Mouse (Mus musculus) limb, embryonic 14.5 days (tissue): ENCODE data around the gene Pcsk4. TPM values are rescaled to one million over a fixed set of nuclear protein-coding genes. Genes with fewer than 3 reads are reported as not detected.

Experiments
- ATAC-seq: fragments of 200-750 bp; cut with Nextera tagmentation; 2 replicates; pipeline ENCODE4 v1.8.0; 2017; ENCODE audit warnings: low read depth, moderate number of reproducible peaks, moderate TSS enrichment; ENCODE audit not compliant: low FRiP score
- DNase-seq: peaks from one replicate; pipeline ENCODE4 v3.0.0-alpha.2; 2015; ENCODE audit warnings: low spot score
- H3K27ac ChIP-seq: fragments of 300-500 bp; sonication (generic); replicated peaks from 2 replicates; pipeline ENCODE4 v1.5.1; 2014; ENCODE audit warnings: low read depth, mild to moderate bottlenecking, low read length, moderate library complexity, mixed read lengths
- H3K27me3 ChIP-seq: fragments of 300-500 bp; sonication (generic); 2 replicates; pipeline ENCODE4 v1.6.1; 2014; ENCODE audit warnings: low read length, mixed read lengths; ENCODE audit not compliant: control insufficient read depth, insufficient read depth
- H3K36me3 ChIP-seq: fragments of 300-500 bp; sonication (generic); 2 replicates; pipeline ENCODE4 v1.6.1; 2014; ENCODE audit warnings: mild to moderate bottlenecking, low read length, moderate library complexity, mixed read lengths; ENCODE audit not compliant: control insufficient read depth, insufficient read depth
- H3K4me1 ChIP-seq: fragments of 300-500 bp; sonication (generic); 2 replicates; pipeline ENCODE4 v1.6.1; 2014; ENCODE audit warnings: antibody characterized with exemption, low read length, mixed read lengths; ENCODE audit not compliant: control insufficient read depth, insufficient read depth
- H3K4me2 ChIP-seq: fragments of 300-500 bp; sonication (generic); replicated peaks from 2 replicates; pipeline ENCODE4 v1.6.1; 2014; ENCODE audit warnings: low read depth, mild to moderate bottlenecking, low read length, moderate library complexity; ENCODE audit not compliant: severe bottlenecking
- H3K4me3 ChIP-seq: fragments of 300-500 bp; sonication (generic); replicated peaks from 2 replicates; pipeline ENCODE4 v1.5.1; 2014; ENCODE audit warnings: low read length
- H3K9ac ChIP-seq: fragments of 300-500 bp; sonication (generic); 2 replicates; pipeline ENCODE4 v1.6.1; 2014; ENCODE audit warnings: mild to moderate bottlenecking, low read depth, low read length, moderate library complexity; ENCODE audit not compliant: severe bottlenecking
- H3K9me3 ChIP-seq: fragments of 300-500 bp; sonication (generic); 2 replicates; pipeline ENCODE4 v1.6.1; 2016; ENCODE audit warnings: low read length; ENCODE audit not compliant: control insufficient read depth
- POLR2A ChIP-seq: fragments of 200-500 bp; IDR thresholded peaks from 2 replicates; pipeline ENCODE4 v1.8.0; 2012; ENCODE audit warnings: inconsistent platforms, mild to moderate bottlenecking, moderate library complexity, borderline replicate concordance; ENCODE audit not compliant: insufficient read depth, insufficient read length; ENCODE audit errors: extremely low read depth
- WGBS: fragments of 180-500 bp; shearing (Covaris S2); extraction: QIAGEN DNeasy Blood & Tissue Kit; methylation state at CpG from one replicate; pipeline ENCODE4 v1.1.7; 2014; 5-methylcytosine and 5-hydroxymethylcytosine counted together
- polyA plus RNA-seq, 2 experiments: library from polyadenylated mRNA; depleted of rRNA in 1 of 2; stranded (reverse) in 1 of 2; unstranded in 1 of 2; fragments of >200 nt; fragmentation: Nextera tagmentation in 1 of 2; extraction: Ambion mirVana in 1 of 2; gene quantifications; 2 replicates each; pipeline versions ENCODE4 v1.2.1 to v1.2.3; 2012 to 2014

The Pcsk4 gene
- polyA plus RNA-seq (2012; rRNA removed) = 7.8 and 10.7 TPM in 2 replicates
- polyA plus RNA-seq (2014; fragmentation: Nextera tagmentation; extraction: Ambion mirVana) = 4.2 and 5.9 TPM in 2 replicates

GRCm38 (mm10) chr10:80329273-80330081, at the start of gene Pcsk4, which contains the start of gene Reep6:
Pcsk4 (minus strand) TSS chr10:80329498.
Reep6 (plus strand) TSS chr10:80329953.
- DNase-seq (peak; percentile 90), ATAC-seq (peak; percentile 94)
- Histone ChIP-seq H3K27me3 (no peaks in the 10 kb centered on the region), H3K4me1 (peaks cover 10% of the 10 kb centered on the region), H3K4me3 (peak within 1 kb of the TSS; percentile 47), H3K27ac (no peak within 1 kb of the TSS), H3K9me3 (no peaks in the 10 kb centered on the region), H3K36me3 (no peaks in the 10 kb centered on the region), H3K9ac (peak within 1 kb of the TSS; percentile 32), H3K4me2 (peak within 1 kb of the TSS; percentile 81)
- TF ChIP-seq POLR2A = no peak
- 3% methylated on average over 33 of the region's 36 CpGs for WGBS

DNA sequence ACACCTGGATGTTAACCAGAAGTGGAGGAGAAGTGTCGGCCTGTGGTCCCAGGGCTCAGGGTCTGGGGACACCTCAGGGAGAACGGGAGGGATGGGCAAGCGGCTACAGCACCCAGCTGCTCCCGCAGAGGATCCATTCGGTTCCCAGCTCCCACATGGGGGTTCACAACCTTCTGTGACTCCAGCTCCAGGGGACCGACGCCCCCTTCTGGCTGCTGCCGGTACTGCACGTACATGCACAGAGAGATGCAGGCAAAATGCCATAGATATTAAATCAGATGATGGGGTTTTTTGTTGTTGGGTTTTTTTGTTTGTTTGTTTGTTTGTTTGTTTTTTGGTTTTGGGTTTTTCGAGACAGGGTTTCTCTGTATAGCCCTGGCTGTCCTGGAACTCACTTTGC, 48.4 kb upstream of the Pcsk4 start:
- Histone ChIP-seq H3K4me1 (no peaks in the 10 kb centered on the region), H3K36me3 (peaks cover 36% of the 10 kb centered on the region), H3K27ac (no peak overlapping the region), H3K9ac (no peak overlapping the region), H3K9me3 (no peaks in the 10 kb centered on the region), H3K27me3 (no peaks in the 10 kb centered on the region), H3K4me3 (no peak overlapping the region), H3K4me2 (no peak overlapping the region)
- 49% methylated on average over 10 of the region's 10 CpGs for WGBS
- TF ChIP-seq POLR2A = no peak
- no peak for ATAC-seq
- DNase-seq = no peak

- no peak overlapping the region for H3K9ac ChIP-seq
- no peak overlapping the region for H3K4me2 ChIP-seq
- H3K36me3 ChIP-seq = peaks cover 20% of the 10 kb centered on the region
- H3K27me3 ChIP-seq = no peaks in the 10 kb centered on the region
- peak; percentile 48; the same call in 1 of the 2 replicates for ATAC-seq
- peaks cover 7% of the 10 kb centered on the region for H3K4me1 ChIP-seq
- no peak overlapping the region for H3K27ac ChIP-seq
- no peaks in the 10 kb centered on the region for H3K9me3 ChIP-seq
- H3K4me3 ChIP-seq = no peak overlapping the region
- peak; percentile 94 for DNase-seq
- WGBS = 3% methylated on average over 7 of the region's 7 CpGs
- 0 out of 2 replicates have a peak, but pooled peaks have one; percentile 21 for TF ChIP-seq POLR2A
Observed at GRCm38 (mm10) chr10:80376160-80376559, 46.9 kb upstream of the Pcsk4 start.

DNA sequence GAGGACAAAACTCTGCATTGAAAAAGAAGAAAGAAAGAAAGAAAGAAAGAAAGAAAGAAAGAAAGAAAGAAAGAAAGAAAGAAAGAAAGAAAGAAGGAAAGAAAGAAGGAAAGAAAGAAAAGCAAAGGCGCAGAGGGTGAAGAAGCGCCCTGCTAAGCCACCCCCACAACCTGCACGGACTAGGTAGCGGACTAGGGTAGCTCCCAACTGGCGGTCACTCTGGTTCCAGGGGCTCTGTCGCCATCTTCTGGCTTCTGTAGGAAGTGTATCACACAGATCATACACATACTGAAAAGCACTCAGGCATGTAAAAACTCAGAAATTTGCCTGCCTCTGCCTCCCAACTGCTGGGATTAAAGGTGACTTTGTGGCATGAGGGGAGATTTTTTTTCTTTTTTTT, 44.8 kb upstream of the Pcsk4 start:
- Histone ChIP-seq H3K9ac (no peak overlapping the region), H3K27ac (no peak overlapping the region), H3K4me2 (no peak overlapping the region), H3K27me3 (no peaks in the 10 kb centered on the region), H3K4me3 (no peak overlapping the region), H3K9me3 (no peaks in the 10 kb centered on the region), H3K36me3 (0 out of 2 replicates have a peak, but pooled peaks cover 1% of the 10 kb centered on the region), H3K4me1 (peaks cover 7% of the 10 kb centered on the region)
- DNase-seq (peak; percentile 56), ATAC-seq (no peak)
- no peak for TF ChIP-seq POLR2A
- WGBS = 22% methylated on average over 6 of the region's 6 CpGs

DNA sequence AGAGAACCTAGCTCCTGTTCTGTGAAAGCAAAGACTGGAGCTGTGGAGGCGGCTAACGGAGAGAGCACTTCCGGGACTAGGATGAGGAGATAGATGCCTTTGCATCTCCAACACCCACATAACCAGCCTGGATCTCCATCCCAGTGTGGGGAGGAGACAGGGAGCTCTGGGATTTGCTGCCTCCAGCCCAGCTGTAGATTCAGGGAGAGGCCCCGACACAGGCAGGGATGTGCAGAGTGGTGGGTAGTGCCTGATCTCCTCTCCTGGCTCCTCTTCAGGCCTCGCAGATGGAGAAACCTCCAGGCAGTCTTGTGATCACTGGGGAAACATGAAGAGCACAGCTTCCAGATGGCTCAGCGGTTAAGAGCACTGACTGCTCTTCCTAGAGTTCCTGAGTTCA, 43.4 kb upstream of the Pcsk4 start:
- no peaks in the 10 kb centered on the region for H3K27me3 ChIP-seq
- peaks cover 7% of the 10 kb centered on the region for H3K4me1 ChIP-seq
- no peak overlapping the region for H3K4me3 ChIP-seq
- no peaks in the 10 kb centered on the region for H3K36me3 ChIP-seq
- no peak overlapping the region for H3K4me2 ChIP-seq
- 73% methylated on average over 6 of the region's 6 CpGs for WGBS
- TF ChIP-seq POLR2A = no peak
- no peak for DNase-seq
- ATAC-seq = no peak
- H3K9ac ChIP-seq = no peak overlapping the region
- H3K27ac ChIP-seq = no peak overlapping the region
- H3K9me3 ChIP-seq = no peaks in the 10 kb centered on the region
